Mouse (Mus musculus) forebrain, embryonic 16.5 days (tissue): Measurements from ENCODE around the gene Ttyh3. TPM values are rescaled to one million over a fixed set of nuclear protein-coding genes. Genes with fewer than 3 reads are reported as not detected.

Experiments
- ATAC-seq: fragments of 200-750 bp; cut with Nextera tagmentation; 2 replicates; pipeline ENCODE4 v1.8.0; 2017; ENCODE audit warnings: mild to moderate bottlenecking, moderate library complexity
- H3K27ac ChIP-seq: fragments of 300-500 bp; sonication (generic); 2 replicates; pipeline ENCODE4 v1.5.1; 2014; ENCODE audit warnings: low read length, control low read depth
- H3K27me3 ChIP-seq: fragments of 300-500 bp; sonication (generic); replicated peaks from 2 replicates; pipeline ENCODE4 v1.6.1; 2014; ENCODE audit warnings: low read length; ENCODE audit not compliant: control insufficient read depth, insufficient read depth
- H3K36me3 ChIP-seq: fragments of 300-500 bp; sonication (generic); 2 replicates; pipeline ENCODE4 v1.6.1; 2014; ENCODE audit not compliant: control insufficient read depth, insufficient read depth
- H3K4me1 ChIP-seq: fragments of 300-500 bp; sonication (generic); replicated peaks from 2 replicates; pipeline ENCODE4 v1.6.1; 2014; ENCODE audit warnings: low read length; ENCODE audit not compliant: control insufficient read depth, insufficient read depth
- H3K4me2 ChIP-seq: fragments of 300-500 bp; sonication (generic); 2 replicates; pipeline ENCODE4 v1.6.1; 2014; ENCODE audit warnings: mild to moderate bottlenecking, low read length, control low read depth
- H3K4me3 ChIP-seq: fragments of 300-500 bp; sonication (generic); replicated peaks from 2 replicates; pipeline ENCODE4 v1.5.1; 2014; ENCODE audit warnings: mild to moderate bottlenecking, low read length, control low read depth
- H3K9ac ChIP-seq: fragments of 300-500 bp; sonication (generic); replicated peaks from 2 replicates; pipeline ENCODE4 v1.6.1; 2014; ENCODE audit warnings: low read depth, low read length, control low read depth
- H3K9me3 ChIP-seq: fragments of 300-500 bp; sonication (generic); 2 replicates; pipeline ENCODE4 v1.6.1; 2016; ENCODE audit warnings: low read length; ENCODE audit not compliant: control insufficient read depth
- WGBS: fragments of 180-500 bp; shearing (Covaris S2); extraction: QIAGEN DNeasy Blood & Tissue Kit; methylation state at CpG from one replicate; pipeline ENCODE4 v1.1.7; 2014; 5-methylcytosine and 5-hydroxymethylcytosine counted together
- polyA plus RNA-seq: library from polyadenylated mRNA; unstranded; fragments of >200 nt; fragmentation: Nextera tagmentation; extraction: Ambion mirVana; gene quantifications from 2 replicates; pipeline ENCODE4 v1.2.1, GENCODE M21; 2015

The Ttyh3 gene
- polyA plus RNA-seq, 1 experiment from 2014 or later: 68.9 TPM

DNA sequence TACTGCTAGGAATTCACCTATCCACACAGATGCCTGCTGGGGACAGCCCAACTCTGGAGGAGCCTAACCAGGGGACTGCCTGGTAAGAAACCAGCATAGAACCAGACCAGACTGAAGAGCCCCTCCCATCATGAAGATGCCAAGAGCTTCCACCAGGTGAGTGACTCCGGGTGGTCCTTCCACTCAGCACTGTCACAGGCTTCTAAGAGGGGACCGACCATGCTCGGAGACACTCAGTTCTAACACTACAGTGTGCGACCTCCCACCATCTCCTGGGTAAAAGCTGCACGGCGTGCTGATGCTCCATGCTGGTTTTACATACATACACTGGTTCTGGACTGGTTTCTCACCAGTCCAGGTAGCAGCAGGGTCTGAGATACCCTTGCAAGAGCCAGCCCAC is 2.7 kb downstream of the Ttyh3 start:
- H3K4me1 ChIP-seq: peaks cover 57% of the 10 kb centered on the region
- 66% methylated on average over 6 of the region's 6 CpGs for WGBS
- H3K4me3 ChIP-seq: peak overlapping the region; percentile 100
- no peak for ATAC-seq
- H3K4me2 ChIP-seq: peak overlapping the region; percentile 100
- peak overlapping the region; percentile 100 for H3K9ac ChIP-seq
- H3K36me3 ChIP-seq: peaks cover 5% of the 10 kb centered on the region; the same call in 1 of the 2 replicates
- no peaks in the 10 kb centered on the region for H3K27me3 ChIP-seq
- no peaks in the 10 kb centered on the region for H3K9me3 ChIP-seq
- no peak overlapping the region for H3K27ac ChIP-seq

DNA sequence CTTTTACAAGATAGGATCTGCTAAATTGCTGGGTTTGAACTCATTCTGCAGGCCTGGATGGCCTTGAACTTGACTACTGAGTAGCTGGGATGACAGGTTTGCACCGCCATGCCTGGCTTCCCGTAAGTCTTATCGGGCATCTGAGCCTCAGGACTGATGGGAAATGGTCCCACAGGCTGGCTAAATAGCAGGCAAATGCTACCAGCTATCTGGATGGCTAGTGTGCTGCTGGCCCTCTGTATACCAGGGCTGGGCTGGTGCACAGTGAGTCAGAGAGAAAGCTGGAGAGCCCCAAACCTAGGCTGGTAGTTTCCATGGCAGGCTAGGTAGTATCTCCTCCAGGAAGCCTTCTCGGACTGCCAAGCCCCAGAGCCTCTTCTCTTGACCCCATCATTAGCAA is 3.4 kb downstream of the Ttyh3 start:
- Histone ChIP-seq H3K27ac (peak overlapping the region; percentile 16; the same call in 1 of the 2 replicates), H3K4me2 (peak overlapping the region; percentile 100), H3K4me1 (peaks cover 63% of the 10 kb centered on the region), H3K9ac (peak overlapping the region; percentile 45; the same call in 1 of the 2 replicates), H3K4me3 (peak overlapping the region; percentile 100; the same call in 1 of the 2 replicates), H3K36me3 (peaks cover 5% of the 10 kb centered on the region; the same call in 1 of the 2 replicates), H3K27me3 (no peaks in the 10 kb centered on the region), H3K9me3 (no peaks in the 10 kb centered on the region)
- 75% methylated on average over 4 of the region's 4 CpGs for WGBS
- no peak for ATAC-seq

DNA sequence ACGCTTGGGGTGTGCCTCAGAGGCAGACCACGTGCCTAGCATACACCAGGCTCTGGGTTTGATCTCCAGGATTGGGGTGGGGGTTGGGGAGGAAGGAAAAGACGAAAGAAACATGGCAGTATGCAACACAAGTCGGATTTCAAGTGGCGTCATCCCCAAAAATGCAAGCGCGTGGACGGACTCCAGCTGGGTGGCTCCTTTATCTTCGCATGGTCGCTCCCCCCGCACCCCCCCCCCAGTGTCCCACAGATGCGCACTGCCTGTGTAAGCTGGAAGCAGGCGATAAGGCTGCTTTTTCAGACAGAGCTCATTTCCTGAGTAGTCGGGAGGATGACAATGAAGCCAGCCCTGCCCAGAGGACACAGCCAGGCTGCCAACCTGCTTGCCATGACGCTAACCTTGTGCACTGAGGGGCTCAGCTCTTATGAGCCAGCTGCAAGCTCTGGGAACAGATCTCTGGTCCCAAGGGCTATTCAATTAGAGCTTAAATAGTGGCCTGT is 4.1 kb downstream of the Ttyh3 start:
- Histone ChIP-seq H3K9ac (peak overlapping the region; percentile 12; the same call in 1 of the 2 replicates), H3K4me1 (peaks cover 61% of the 10 kb centered on the region), H3K4me3 (peak overlapping the region; percentile 1; the same call in 1 of the 2 replicates), H3K4me2 (peak overlapping the region; percentile 100), H3K27ac (peak overlapping the region; percentile 16; the same call in 1 of the 2 replicates), H3K36me3 (peaks cover 7% of the 10 kb centered on the region; the same call in 1 of the 2 replicates), H3K27me3 (no peaks in the 10 kb centered on the region), H3K9me3 (no peaks in the 10 kb centered on the region)
- 60% methylated on average over 15 of the region's 15 CpGs for WGBS
- ATAC-seq: no peak

DNA sequence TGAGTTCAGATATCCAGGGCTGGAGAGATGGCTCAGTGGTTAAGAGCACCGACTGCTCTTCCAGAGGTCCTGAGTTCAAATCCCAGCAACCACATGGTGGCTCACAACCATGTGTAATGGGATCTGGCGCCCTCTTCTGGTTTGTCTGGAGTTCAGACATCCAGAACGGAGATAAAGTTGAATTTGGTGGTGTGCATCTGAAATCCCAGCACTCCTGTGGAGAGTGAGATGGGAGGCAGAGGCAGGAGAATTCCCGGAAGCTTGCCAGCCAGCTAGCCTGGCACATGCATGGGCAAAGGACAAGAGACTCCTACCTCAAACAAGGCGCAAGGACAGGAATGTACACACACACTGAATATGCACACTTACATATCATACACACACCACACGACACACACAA is 4.6 kb downstream of the Ttyh3 start:
- 83% methylated on average over 6 of the region's 6 CpGs for WGBS
- H3K9me3 ChIP-seq: no peaks in the 10 kb centered on the region
- no peak overlapping the region for H3K27ac ChIP-seq
- H3K4me3 ChIP-seq: no peak overlapping the region
- H3K36me3 ChIP-seq: peaks cover 7% of the 10 kb centered on the region; the same call in 1 of the 2 replicates
- no peak for ATAC-seq
- no peak overlapping the region for H3K9ac ChIP-seq
- H3K4me1 ChIP-seq: peaks cover 56% of the 10 kb centered on the region
- H3K4me2 ChIP-seq: peak overlapping the region; percentile 100
- H3K27me3 ChIP-seq: no peaks in the 10 kb centered on the region

DNA sequence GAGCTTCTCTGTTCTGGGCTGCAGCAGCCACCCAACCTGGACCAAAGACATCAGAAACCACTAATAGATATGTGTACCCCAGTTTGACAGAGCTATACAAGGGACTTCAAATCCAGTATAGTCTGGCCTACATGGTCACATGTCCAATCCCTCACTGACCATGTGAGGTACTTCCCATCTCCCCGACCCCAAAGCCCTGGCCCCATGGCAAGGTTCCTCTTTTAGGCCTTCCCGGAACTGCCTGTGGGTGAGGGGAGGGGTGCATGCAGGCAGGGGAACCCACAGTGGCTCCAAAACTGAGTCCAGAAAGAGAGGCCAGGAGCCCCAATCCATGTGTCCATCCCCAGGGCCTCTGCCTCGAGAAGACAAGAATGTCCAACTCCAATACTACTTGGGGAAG is 6.8 kb downstream of the Ttyh3 start:
- no peaks in the 10 kb centered on the region for H3K9me3 ChIP-seq
- peaks cover 7% of the 10 kb centered on the region; the same call in 1 of the 2 replicates for H3K36me3 ChIP-seq
- peaks cover 57% of the 10 kb centered on the region for H3K4me1 ChIP-seq
- no peak for ATAC-seq
- no peak overlapping the region for H3K4me2 ChIP-seq
- WGBS: 62% methylated on average over 3 of the region's 3 CpGs
- H3K27me3 ChIP-seq: no peaks in the 10 kb centered on the region
- no peak overlapping the region for H3K27ac ChIP-seq
- H3K4me3 ChIP-seq: no peak overlapping the region
- H3K9ac ChIP-seq: no peak overlapping the region

DNA sequence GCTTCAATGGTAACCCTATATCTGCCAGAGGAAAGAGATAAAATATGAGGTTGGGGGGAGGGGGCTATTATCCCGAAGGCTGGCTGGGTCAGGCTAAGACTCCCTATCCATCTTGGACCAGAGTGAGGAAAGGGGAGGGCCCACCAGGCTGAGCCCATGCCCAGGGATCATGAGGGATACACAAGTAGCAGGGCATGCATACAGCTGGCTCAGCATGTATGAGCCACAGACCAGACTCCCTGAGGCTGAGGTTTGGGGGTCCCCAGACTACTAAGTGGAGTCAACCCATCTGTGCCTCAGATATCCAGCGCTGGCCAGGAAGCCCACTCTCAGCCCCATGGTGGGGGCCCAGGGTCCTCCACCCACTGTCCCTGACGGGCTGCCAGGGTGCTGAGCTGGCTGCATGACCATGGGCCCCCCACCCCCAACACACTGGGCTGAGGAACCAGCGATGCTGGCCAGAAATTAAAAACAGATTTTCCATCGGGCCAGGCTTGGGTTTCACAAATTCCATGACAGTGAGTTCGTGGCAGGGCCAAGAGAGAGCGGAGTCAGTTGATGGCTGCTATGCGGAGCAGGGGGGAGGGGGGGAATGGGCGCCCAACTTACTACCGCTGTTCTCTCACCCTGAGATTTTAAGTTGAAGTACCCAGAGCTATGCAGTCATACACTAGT is 7.4 kb downstream of the Ttyh3 start:
- 0 out of 2 replicates have a peak, but pooled peaks have one; percentile 14 for ATAC-seq
- Histone ChIP-seq H3K27me3 (no peaks in the 10 kb centered on the region), H3K4me2 (no peak overlapping the region), H3K9me3 (no peaks in the 10 kb centered on the region), H3K36me3 (peaks cover 7% of the 10 kb centered on the region; the same call in 1 of the 2 replicates), H3K9ac (no peak overlapping the region), H3K4me1 (peaks cover 54% of the 10 kb centered on the region), H3K4me3 (no peak overlapping the region), H3K27ac (no peak overlapping the region)
- WGBS: 62% methylated on average over 10 of the region's 10 CpGs

DNA sequence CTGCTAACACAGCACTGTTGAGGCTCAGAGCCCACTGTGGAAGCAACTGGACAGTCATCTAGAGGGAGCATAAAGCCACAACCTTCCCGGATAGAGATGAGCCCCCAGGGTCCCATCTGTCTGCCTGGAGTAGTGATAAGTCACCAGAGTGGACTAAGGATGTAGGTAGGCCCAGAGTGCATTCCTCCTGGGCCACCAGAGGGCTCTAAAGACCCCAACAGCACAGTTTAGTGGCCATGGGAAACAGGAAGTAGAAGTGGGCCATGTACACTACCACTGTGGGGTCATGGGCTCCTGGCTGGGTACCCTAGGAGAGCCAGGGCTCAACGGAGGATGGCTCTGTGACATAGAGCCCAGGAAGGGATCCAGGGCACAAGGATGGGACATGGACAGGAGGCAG is 8.0 kb downstream of the Ttyh3 start:
- Histone ChIP-seq H3K27ac (no peak overlapping the region), H3K9ac (no peak overlapping the region), H3K4me3 (no peak overlapping the region), H3K36me3 (peaks cover 12% of the 10 kb centered on the region; the same call in 1 of the 2 replicates), H3K4me2 (no peak overlapping the region), H3K4me1 (peaks cover 48% of the 10 kb centered on the region), H3K9me3 (no peaks in the 10 kb centered on the region), H3K27me3 (no peaks in the 10 kb centered on the region)
- 79% methylated on average over 2 of the region's 2 CpGs for WGBS
- ATAC-seq: no peak

DNA sequence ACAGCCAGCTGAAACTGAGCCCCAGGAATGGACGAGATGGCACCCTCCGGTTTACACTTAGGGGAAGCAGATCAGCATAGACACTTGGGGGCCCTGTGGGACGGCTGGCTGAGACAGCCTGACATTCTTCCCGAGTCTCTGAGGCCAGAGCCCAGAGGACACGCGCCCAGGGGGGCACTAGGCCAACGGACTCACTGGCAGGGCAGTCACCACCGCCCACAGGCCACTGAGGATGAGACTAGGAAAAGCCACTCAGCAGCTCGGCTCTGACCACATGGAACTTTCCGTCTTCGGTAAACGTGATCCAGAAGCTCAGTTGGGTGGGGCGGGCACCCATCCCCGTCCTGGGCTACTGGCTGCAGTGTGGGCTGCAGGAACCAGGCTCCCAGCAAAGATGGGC is 9.0 kb downstream of the Ttyh3 start:
- Histone ChIP-seq H3K4me1 (peaks cover 39% of the 10 kb centered on the region), H3K36me3 (peaks cover 21% of the 10 kb centered on the region), H3K9me3 (no peaks in the 10 kb centered on the region), H3K27ac (no peak overlapping the region), H3K4me3 (no peak overlapping the region), H3K9ac (no peak overlapping the region), H3K27me3 (no peaks in the 10 kb centered on the region), H3K4me2 (no peak overlapping the region)
- no peak for ATAC-seq
- WGBS: 83% methylated on average over 14 of the region's 14 CpGs

DNA sequence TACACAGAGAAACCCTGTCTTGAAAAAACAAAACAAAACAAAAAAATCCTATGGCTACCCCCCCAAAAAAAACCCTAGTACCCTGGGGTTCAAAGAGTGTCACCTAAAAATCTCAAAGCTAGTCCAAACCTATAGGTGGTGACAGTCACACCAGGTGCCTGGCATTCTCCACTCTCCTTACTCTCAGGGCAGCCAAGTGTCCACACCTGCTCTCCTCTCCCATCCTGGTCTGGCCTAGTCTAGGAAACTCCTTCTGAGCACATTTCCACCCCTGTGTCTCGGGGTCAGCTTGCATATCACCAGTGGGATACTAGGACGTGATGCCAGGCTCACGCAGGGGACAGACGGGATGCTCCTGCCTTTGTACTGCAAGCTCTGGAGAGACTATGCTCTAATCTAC is 9.5 kb downstream of the Ttyh3 start:
- H3K4me1 ChIP-seq: peaks cover 35% of the 10 kb centered on the region
- no peaks in the 10 kb centered on the region for H3K9me3 ChIP-seq
- 89% methylated on average over 4 of the region's 4 CpGs for WGBS
- H3K36me3 ChIP-seq: peaks cover 26% of the 10 kb centered on the region
- no peak overlapping the region for H3K9ac ChIP-seq
- H3K4me2 ChIP-seq: no peak overlapping the region
- no peak overlapping the region for H3K27ac ChIP-seq
- no peaks in the 10 kb centered on the region for H3K27me3 ChIP-seq
- ATAC-seq: no peak
- H3K4me3 ChIP-seq: no peak overlapping the region
